In the genomic region with DNA sequence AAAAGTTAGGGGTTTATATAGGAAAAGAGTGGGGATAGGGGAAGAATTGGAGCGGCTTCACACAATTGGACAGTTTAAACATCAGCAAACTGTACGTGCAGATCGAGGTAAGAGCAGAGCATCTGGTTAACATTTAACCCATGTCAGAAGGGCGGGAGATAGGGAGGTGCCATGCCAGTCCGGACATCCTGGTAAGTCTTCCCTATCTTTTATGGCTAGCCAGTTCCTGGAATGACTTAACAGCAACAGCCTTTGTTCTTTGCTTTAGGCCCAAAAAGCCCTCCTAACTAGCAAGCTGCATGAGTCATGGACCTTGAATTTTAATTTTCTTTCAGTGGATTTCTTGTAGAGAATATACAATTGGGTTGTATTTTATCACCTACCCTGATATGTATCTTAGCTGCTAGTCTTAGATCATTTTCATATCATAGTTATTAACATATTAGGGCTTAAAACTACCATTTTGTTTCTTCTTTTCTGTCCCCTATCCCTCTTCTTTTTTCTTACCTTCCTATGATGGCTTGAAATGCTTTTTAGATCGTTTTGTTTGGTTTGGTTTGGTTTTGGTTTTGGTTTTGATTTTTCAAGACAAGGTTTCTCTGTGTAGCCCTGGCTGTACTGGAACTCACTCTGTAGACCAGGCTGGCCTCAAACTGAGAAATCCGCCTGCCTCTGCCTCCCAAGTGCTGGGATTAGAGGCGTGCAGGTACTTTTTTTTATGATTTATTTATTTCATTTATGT, we compare ENCODE assay signal across 14 mouse cellular contexts. TPM values are rescaled to one million over a fixed set of nuclear protein-coding genes. Genes with fewer than 3 reads are reported as not detected.
"Had no signal": no experiment of that assay in that cellular context is flagged by ENCODE, and none has a peak within 500 bp of the region (broad histone marks: within the 10 kb centered on the region; RNA-seq: fewer than 3 reads in every experiment).

No protein-coding gene starts in this region.

RNA-seq across cellular contexts. Expression of gene Art2b, which starts 27.6 kb away (rescaled TPM):
- polyA plus RNA-seq: frontal cortex, adult 2 months; heart, embryonic 11.5 days; heart, embryonic 13.5 days; heart, embryonic 15.5 days; heart, postnatal 0 days; hindbrain, embryonic 11.5 days; hindbrain, embryonic 13.5 days; hindbrain, embryonic 15.5 days; hindbrain, postnatal 0 days; kidney, embryonic 15.5 days; kidney, postnatal 0 days; limb, embryonic 10.5 days; limb, embryonic 12.5 days; limb, embryonic 14.5 days had no signal
